ENCODE assay signal across 9 mouse cellular contexts in genomic region chr7:139020884-139021283, GRCm38 (mm10).
A peak's percentile ranks its signal among the peaks of the same experiment; 100 is the strongest.
DNase-seq lines count a peak whose midpoint lies in the region; ATAC-seq lines count a peak whose summit lies in the region.
"Had no signal": no experiment of that assay in that cellular context is flagged by ENCODE, and none has a peak within 500 bp of the region (broad histone marks: within the 10 kb centered on the region; RNA-seq: fewer than 3 reads in every experiment).

No protein-coding gene starts in this region.

- H3K27me3 ChIP-seq in heart, embryonic 14.5 days (ENCODE audit: control insufficient read depth, insufficient read depth, low read length) = 0 out of 2 replicates have a peak, but pooled peaks cover 5% of the 10 kb centered on the region
- peaks cover 2% of the 10 kb centered on the region; the same call in 1 of the 2 replicates for H3K27me3 ChIP-seq in embryonic facial prominence, embryonic 13.5 days
- no peaks in the 10 kb centered on the region for H3K27me3 ChIP-seq in kidney, embryonic 16.5 days (ENCODE audit: insufficient read depth, low read length)
- no peaks in the 10 kb centered on the region for H3K27me3 ChIP-seq in midbrain, embryonic 13.5 days

- H3K9me3 ChIP-seq in heart, embryonic 14.5 days (ENCODE audit: control insufficient read depth, low read length) = no peaks in the 10 kb centered on the region
- H3K9me3 ChIP-seq in embryonic facial prominence, embryonic 13.5 days = no peaks in the 10 kb centered on the region
- no peaks in the 10 kb centered on the region for H3K9me3 ChIP-seq in kidney, embryonic 16.5 days (ENCODE audit: low read length)
- no peaks in the 10 kb centered on the region for H3K9me3 ChIP-seq in midbrain, embryonic 13.5 days

- H3K4me3 ChIP-seq in heart, embryonic 14.5 days (ENCODE audit: control insufficient read depth in 1 of 2, insufficient read depth in 1 of 2, low read depth in 1 of 2, low read length in 2 of 2) = no peak overlapping the region
- H3K4me3 ChIP-seq in embryonic facial prominence, embryonic 13.5 days = no peak overlapping the region
- H3K4me3 ChIP-seq in kidney, embryonic 16.5 days (ENCODE audit: low read length) = 0 out of 2 replicates have a peak overlapping the region, but pooled peaks have one; percentile 2
- H3K4me3 ChIP-seq in midbrain, embryonic 13.5 days (replicated peaks) = no peak overlapping the region

- H3K36me3 ChIP-seq in heart, embryonic 14.5 days (ENCODE audit: control insufficient read depth, insufficient read depth, low read length) = no peaks in the 10 kb centered on the region
- no peaks in the 10 kb centered on the region for H3K36me3 ChIP-seq in embryonic facial prominence, embryonic 13.5 days
- no peaks in the 10 kb centered on the region for H3K36me3 ChIP-seq in kidney, embryonic 16.5 days (ENCODE audit: insufficient read depth, low read length)
- H3K36me3 ChIP-seq in midbrain, embryonic 13.5 days = no peaks in the 10 kb centered on the region

- H3K27ac ChIP-seq in heart, embryonic 14.5 days (replicated peaks in 1 of 2; ENCODE audit: control insufficient read depth in 1 of 2, insufficient read depth in 1 of 2, low read depth in 2 of 2, low read length in 2 of 2) = no peak overlapping the region
- H3K27ac ChIP-seq in embryonic facial prominence, embryonic 13.5 days = no peak overlapping the region
- H3K27ac ChIP-seq in kidney, embryonic 16.5 days (ENCODE audit: low read length) = no peak overlapping the region
- H3K27ac ChIP-seq in midbrain, embryonic 13.5 days = no peak overlapping the region

- 16% methylated on average over 20 of the region's 20 CpGs for WGBS in heart, embryonic 14.5 days
- WGBS in embryonic facial prominence, embryonic 13.5 days = 6% methylated on average over 20 of the region's 20 CpGs
- 10% methylated on average over 15 of the region's 20 CpGs for WGBS in kidney, embryonic 16.5 days
- WGBS in midbrain, embryonic 13.5 days = 12% methylated on average over 18 of the region's 20 CpGs

- no peak for DNase-seq in heart, adult 8-10 months (ENCODE audit: low spot score)
- DNase-seq in frontal cortex, postnatal 10 days (ENCODE audit: low spot score in 2 of 2) = no peak
- no peak for DNase-seq in layer of hippocampus, adult 18-20 months (ENCODE audit: low spot score in 2 of 2)
- no peak for DNase-seq in ovary, postnatal 10 days (ENCODE audit: low spot score)
- DNase-seq: cerebellum, postnatal 36 days had no signal

- no peak overlapping the region for H3K9ac ChIP-seq in heart, embryonic 14.5 days (ENCODE audit: low read length)
- no peak overlapping the region for H3K9ac ChIP-seq in embryonic facial prominence, embryonic 13.5 days
- H3K9ac ChIP-seq in kidney, embryonic 16.5 days (replicated peaks; ENCODE audit: low read length) = no peak overlapping the region; the same call in 1 of the 2 replicates
- no peak overlapping the region for H3K9ac ChIP-seq in midbrain, embryonic 13.5 days (replicated peaks)

- no peak for ATAC-seq in heart, embryonic 14.5 days (ENCODE audit: insufficient number of reproducible peaks, insufficient read depth, low FRiP score, low read depth)
- ATAC-seq in embryonic facial prominence, embryonic 13.5 days (ENCODE audit: insufficient number of reproducible peaks, insufficient read depth, low FRiP score, low TSS enrichment, low read depth) = no peak
- ATAC-seq in kidney, embryonic 16.5 days (ENCODE audit: low FRiP score, low TSS enrichment) = no peak
- ATAC-seq in midbrain, embryonic 13.5 days = no peak

- peaks cover 0 to 4% of the 10 kb centered on the region in 2 experiments; a peak in 2 of 4 replicates for H3K4me1 ChIP-seq in heart, embryonic 14.5 days (ENCODE audit: control insufficient read depth in 2 of 2, insufficient read depth in 2 of 2, low read length in 2 of 2)
- peaks cover 34% of the 10 kb centered on the region for H3K4me1 ChIP-seq in embryonic facial prominence, embryonic 13.5 days
- H3K4me1 ChIP-seq in kidney, embryonic 16.5 days (ENCODE audit: insufficient read depth, low read length) = 0 out of 2 replicates have a peak, but pooled peaks cover 7% of the 10 kb centered on the region
- peaks cover 13% of the 10 kb centered on the region for H3K4me1 ChIP-seq in midbrain, embryonic 13.5 days (replicated peaks)

- H3K4me2 ChIP-seq in heart, embryonic 14.5 days (ENCODE audit: low read length) = peak overlapping the region; percentile 41
- peak overlapping the region; percentile 48 for H3K4me2 ChIP-seq in embryonic facial prominence, embryonic 13.5 days
- peak overlapping the region; percentile 39 for H3K4me2 ChIP-seq in kidney, embryonic 16.5 days (replicated peaks; ENCODE audit: low read depth, low read length)
- peak overlapping the region; percentile 27 for H3K4me2 ChIP-seq in midbrain, embryonic 13.5 days (replicated peaks)
